Mouse (Mus musculus): ENCODE data around the gene Ust.

DNA sequence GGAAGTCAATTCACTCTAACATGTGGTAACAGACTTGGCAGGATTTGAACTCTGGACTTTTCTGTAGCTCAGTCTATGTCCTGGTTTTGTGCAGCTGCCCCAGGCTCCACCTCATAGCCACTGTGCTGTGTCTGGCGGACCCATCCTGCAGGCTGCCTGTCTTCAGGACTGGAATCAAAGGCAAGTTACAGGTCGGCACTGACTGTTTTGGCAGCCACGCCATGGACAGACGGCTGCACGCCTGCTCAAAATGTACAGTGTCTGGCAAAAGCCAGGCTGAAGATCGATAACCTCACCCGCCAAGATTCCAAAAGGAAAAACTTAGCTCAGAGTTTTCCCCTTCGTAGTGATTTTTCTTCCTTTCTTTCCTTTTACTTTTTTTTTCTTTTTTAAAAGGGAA, 318.8 kb downstream of the Ust start:
- TF ChIP-seq USF1 (IDR thresholded peaks at IDR 0.05; ENCODE audit: low read depth, low read length) (no peak), E2F4 (IDR thresholded peaks at IDR 0.05; ENCODE audit: insufficient replicate concordance, low read depth, low read length) (no peak)

Measured in CH12.LX (cell line).